10 mouse cellular contexts compared by ENCODE assay signal in genomic region chr4:40969781-40970591, GRCm38 (mm10). TPM values are rescaled to one million over a fixed set of nuclear protein-coding genes. Genes with fewer than 3 reads are reported as not detected.
A peak's percentile ranks its signal among the peaks of the same experiment; 100 is the strongest.
DNase-seq lines count a peak whose midpoint lies in the region; ATAC-seq and TF ChIP-seq lines count a peak whose summit lies in the region.
"Had no signal": no experiment of that assay in that cellular context is flagged by ENCODE, and none has a peak within 500 bp of the region (broad histone marks: within the 10 kb centered on the region; RNA-seq: fewer than 3 reads in every experiment).

No protein-coding gene starts in this region.

- WGBS in cerebellum, adult 2 months = 7% methylated on average over 13 of the region's 13 CpGs
- WGBS in heart, embryonic 13.5 days = 14% methylated on average over 10 of the region's 13 CpGs
- 3% methylated on average over 13 of the region's 13 CpGs for WGBS in large intestine, adult 2 months
- WGBS in neural tube, embryonic 13.5 days = 13% methylated on average over 11 of the region's 13 CpGs

- H3K4me2 ChIP-seq in heart, embryonic 13.5 days = peak overlapping the region; percentile 84
- H3K4me2 ChIP-seq in neural tube, embryonic 13.5 days = peak overlapping the region; percentile 80

- peak overlapping the region; percentile 97 for H3K4me3 ChIP-seq in cerebellum, adult 2 months (replicated peaks; ENCODE audit: insufficient read depth, low read depth, low read length)
- peak overlapping the region; percentile 91 for H3K4me3 ChIP-seq in heart, embryonic 13.5 days
- peak overlapping the region; percentile 95 for H3K4me3 ChIP-seq in neural tube, embryonic 13.5 days

- H3K9me3 ChIP-seq in heart, embryonic 13.5 days = no peaks in the 10 kb centered on the region
- H3K9me3 ChIP-seq in neural tube, embryonic 13.5 days = no peaks in the 10 kb centered on the region

- no peak for TF ChIP-seq CTCF in cerebellum, adult 2 months (IDR thresholded peaks at IDR 0.05; ENCODE audit: borderline replicate concordance, insufficient read depth, low read depth, low read length)

- no peak for ATAC-seq in heart, embryonic 13.5 days (ENCODE audit: extremely low read depth, insufficient number of reproducible peaks, low FRiP score, low TSS enrichment)
- peak; percentile 67 for ATAC-seq in neural tube, embryonic 13.5 days (ENCODE audit: low read depth)

- peak in 1 of 2 experiments; percentile 25 for DNase-seq in cerebellum, adult 2 months
- DNase-seq in cerebellum, adult 11 months = no peak
- DNase-seq in Muller cell, postnatal 12 days (ENCODE audit: inconsistent ontology term) = peak; percentile 16
- DNase-seq in large intestine, adult 2 months (ENCODE audit: low read depth, low spot score) = peak; percentile 72
- no peak for DNase-seq in layer of hippocampus, adult 8-10 months (ENCODE audit: low spot score in 2 of 2)
- no peak for DNase-seq in layer of hippocampus, postnatal 25 days (ENCODE audit: extremely low spot score in 1 of 2, low spot score in 1 of 2)

- no peak for TF ChIP-seq POLR2A in cerebellum, adult 2 months (IDR thresholded peaks at IDR 0.05; ENCODE audit: borderline replicate concordance, insufficient read depth, low read length)

- peaks cover 4% of the 10 kb centered on the region; the same call in 1 of the 2 replicates for H3K4me1 ChIP-seq in cerebellum, adult 2 months (ENCODE audit: control insufficient read depth, insufficient read depth, low read length)
- peaks cover 33% of the 10 kb centered on the region for H3K4me1 ChIP-seq in heart, embryonic 13.5 days
- H3K4me1 ChIP-seq in neural tube, embryonic 13.5 days (replicated peaks) = peaks cover 23% of the 10 kb centered on the region

- peak overlapping the region; percentile 92 for H3K27ac ChIP-seq in cerebellum, adult 2 months (ENCODE audit: insufficient read depth, low read length)
- peak overlapping the region; percentile 97 for H3K27ac ChIP-seq in heart, embryonic 13.5 days (replicated peaks)
- H3K27ac ChIP-seq in neural tube, embryonic 13.5 days (replicated peaks) = peak overlapping the region; percentile 93

- H3K27me3 ChIP-seq in cerebellum, adult 2 months (ENCODE audit: control insufficient read depth, insufficient read depth, low read length) = no peaks in the 10 kb centered on the region
- H3K27me3 ChIP-seq in heart, embryonic 13.5 days (replicated peaks) = no peaks in the 10 kb centered on the region
- H3K27me3 ChIP-seq in neural tube, embryonic 13.5 days = no peaks in the 10 kb centered on the region
- H3K27me3 ChIP-seq: Patski had no signal

- H3K36me3 ChIP-seq in heart, embryonic 13.5 days = peaks cover 29% of the 10 kb centered on the region
- peaks cover 33% of the 10 kb centered on the region for H3K36me3 ChIP-seq in neural tube, embryonic 13.5 days

- peak overlapping the region; percentile 94 for H3K9ac ChIP-seq in heart, embryonic 13.5 days
- H3K9ac ChIP-seq in neural tube, embryonic 13.5 days = peak overlapping the region; percentile 91

RNA-seq across cellular contexts. Expression of gene Nfx1, which starts 0.7 kb away (rescaled TPM):
- polyA plus RNA-seq in cerebellum, adult 2 months (2012; rRNA removed) = 96.6 and 96.8 TPM in 2 replicates
- polyA plus RNA-seq in heart, embryonic 13.5 days (2015; fragmentation: Nextera tagmentation; extraction: Ambion mirVana) = 50.3 and 54.9 TPM in 2 replicates
- polyA plus RNA-seq in large intestine, adult 2 months (2012; rRNA removed) = 19.7 and 26.1 TPM in 2 replicates
- 93.2 and 103 TPM in 2 replicates for polyA plus RNA-seq in neural tube, embryonic 13.5 days (2015; fragmentation: Nextera tagmentation; extraction: Ambion mirVana)
- 10 to 100 TPM; 69.6 to 78.0 (median 76.1) TPM for total RNA-seq in layer of hippocampus, adult 8-10 months (2022)
- 10 to 100 TPM; 64.7 to 71.8 TPM for total RNA-seq in layer of hippocampus, postnatal 25 days (2021)

RNA-seq across cellular contexts. Expression of gene Chmp5, which starts 21.8 kb away (rescaled TPM):
- 118 and 125 TPM in 2 replicates for polyA plus RNA-seq in cerebellum, adult 2 months (2012; rRNA removed)
- polyA plus RNA-seq in heart, embryonic 13.5 days (2015; fragmentation: Nextera tagmentation; extraction: Ambion mirVana) = 64.6 and 76.6 TPM in 2 replicates
- 23.5 and 24.8 TPM in 2 replicates for polyA plus RNA-seq in large intestine, adult 2 months (2012; rRNA removed)
- polyA plus RNA-seq in neural tube, embryonic 13.5 days (2015; fragmentation: Nextera tagmentation; extraction: Ambion mirVana) = 184 and 197 TPM in 2 replicates
- 10 to 100 TPM; 67.5 to 80.0 (median 74.2) TPM for total RNA-seq in layer of hippocampus, adult 8-10 months (2022)
- total RNA-seq in layer of hippocampus, postnatal 25 days (2021) = 10 to 100 TPM; 79.7 to 92.7 TPM

RNA-seq across cellular contexts. Expression of gene Bag1, which starts 21.9 kb away (rescaled TPM):
- 143 and 159 TPM in 2 replicates for polyA plus RNA-seq in cerebellum, adult 2 months (2012; rRNA removed)
- polyA plus RNA-seq in heart, embryonic 13.5 days (2015; fragmentation: Nextera tagmentation; extraction: Ambion mirVana) = 168 and 177 TPM in 2 replicates
- 85.1 and 89.6 TPM in 2 replicates for polyA plus RNA-seq in large intestine, adult 2 months (2012; rRNA removed)
- polyA plus RNA-seq in neural tube, embryonic 13.5 days (2015; fragmentation: Nextera tagmentation; extraction: Ambion mirVana) = 233 and 247 TPM in 2 replicates
- 100 to 1,000 TPM; 134 to 161 (median 142) TPM for total RNA-seq in layer of hippocampus, adult 8-10 months (2022)
- total RNA-seq in layer of hippocampus, postnatal 25 days (2021) = 100 to 1,000 TPM; 144 to 165 TPM

RNA-seq across cellular contexts. Expression of gene Spink4, which starts 50.1 kb away (rescaled TPM):
- polyA plus RNA-seq in cerebellum, adult 2 months (2012; rRNA removed) = 0.57 TPM in 1 of 2 replicates, not detected in the other
- polyA plus RNA-seq in heart, embryonic 13.5 days (2015; fragmentation: Nextera tagmentation; extraction: Ambion mirVana) = 9.3 and 11.4 TPM in 2 replicates
- 16,689 and 16,845 TPM in 2 replicates for polyA plus RNA-seq in large intestine, adult 2 months (2012; rRNA removed)
- polyA plus RNA-seq in neural tube, embryonic 13.5 days (2015; fragmentation: Nextera tagmentation; extraction: Ambion mirVana) = not detected in 2 replicates
- total RNA-seq in layer of hippocampus, adult 8-10 months (2022) = not detected
- not detected for total RNA-seq in layer of hippocampus, postnatal 25 days (2021)
- total RNA-seq: neutrophil, adult 5-6 weeks had no signal
- polyA plus RNA-seq: Patski had no signal

Comparison
In these comparisons a context has a peak if more than half of its experiments do, and no peak if none do; other contexts are left out.
1. DNase-seq: peak in Muller cell, postnatal 12 days (single experiment) and large intestine, adult 2 months (single experiment); none in cerebellum, adult 11 months (single experiment), layer of hippocampus, adult 8-10 months (0 of 2) and layer of hippocampus, postnatal 25 days (0 of 2).
2. Peak in every context shown above with its lines, with median percentiles within 50 percentile points of each other: H3K27ac ChIP-seq and H3K4me3 ChIP-seq.